Mouse (Mus musculus) forebrain, embryonic 14.5 days (tissue): ENCODE measurements at regions not wholly inside any gene's neighbourhood (a gene's known extent, or its start where the extent isn't known, plus 50 kb on each side); places are given as distances from the start of the nearest gene placed in this dataset.

Experiments used
- ATAC-seq: fragments of 200-750 bp; cut with Nextera tagmentation; 2 replicates; pipeline ENCODE4 v1.8.0; 2017; ENCODE audit warnings: mild to moderate bottlenecking, moderate library complexity
- DNase-seq: peaks from one replicate; pipeline ENCODE4 v3.0.0-alpha.2; 2015; ENCODE audit warnings: low spot score
- H3K27ac ChIP-seq: fragments of 300-500 bp; sonication (generic); 2 replicates; pipeline ENCODE4 v1.5.1; 2014; ENCODE audit warnings: low read depth, mild to moderate bottlenecking, control low read depth, low read length, moderate library complexity
- H3K27me3 ChIP-seq: fragments of 300-500 bp; sonication (generic); replicated peaks from 2 replicates; pipeline ENCODE4 v1.6.1; 2014; ENCODE audit warnings: low read length, control low read depth, mixed read lengths; ENCODE audit not compliant: control insufficient read depth, insufficient read depth
- H3K36me3 ChIP-seq: fragments of 300-500 bp; sonication (generic); 2 replicates; pipeline ENCODE4 v1.6.1; 2014; ENCODE audit warnings: low read length, control low read depth; ENCODE audit not compliant: control insufficient read depth, insufficient read depth
- H3K4me1 ChIP-seq: fragments of 300-500 bp; sonication (generic); 2 replicates; pipeline ENCODE4 v1.6.1; 2014; ENCODE audit warnings: antibody characterized with exemption, low read length, control low read depth; ENCODE audit not compliant: control insufficient read depth, insufficient read depth
- H3K4me2 ChIP-seq: fragments of 300-500 bp; sonication (generic); 2 replicates; pipeline ENCODE4 v1.6.1; 2014; ENCODE audit warnings: mild to moderate bottlenecking, control low read depth, low read length
- H3K4me3 ChIP-seq: fragments of 300-500 bp; sonication (generic); 2 replicates; pipeline ENCODE4 v1.5.1; 2014; ENCODE audit warnings: low read depth, low read length, control low read depth
- H3K9ac ChIP-seq: fragments of 300-500 bp; sonication (generic); 2 replicates; pipeline ENCODE4 v1.6.1; 2014; ENCODE audit warnings: mild to moderate bottlenecking, low read length, control low read depth, moderate library complexity
- H3K9me3 ChIP-seq: fragments of 300-500 bp; sonication (generic); replicated peaks from 2 replicates; pipeline ENCODE4 v1.6.1; 2016; ENCODE audit warnings: low read length, control low read depth, mixed read lengths; ENCODE audit not compliant: control insufficient read depth
- WGBS: fragments of 180-500 bp; shearing (Covaris S2); extraction: QIAGEN DNeasy Blood & Tissue Kit; methylation state at CpG from one replicate; pipeline ENCODE4 v1.1.7; 2014; 5-methylcytosine and 5-hydroxymethylcytosine counted together

DNA sequence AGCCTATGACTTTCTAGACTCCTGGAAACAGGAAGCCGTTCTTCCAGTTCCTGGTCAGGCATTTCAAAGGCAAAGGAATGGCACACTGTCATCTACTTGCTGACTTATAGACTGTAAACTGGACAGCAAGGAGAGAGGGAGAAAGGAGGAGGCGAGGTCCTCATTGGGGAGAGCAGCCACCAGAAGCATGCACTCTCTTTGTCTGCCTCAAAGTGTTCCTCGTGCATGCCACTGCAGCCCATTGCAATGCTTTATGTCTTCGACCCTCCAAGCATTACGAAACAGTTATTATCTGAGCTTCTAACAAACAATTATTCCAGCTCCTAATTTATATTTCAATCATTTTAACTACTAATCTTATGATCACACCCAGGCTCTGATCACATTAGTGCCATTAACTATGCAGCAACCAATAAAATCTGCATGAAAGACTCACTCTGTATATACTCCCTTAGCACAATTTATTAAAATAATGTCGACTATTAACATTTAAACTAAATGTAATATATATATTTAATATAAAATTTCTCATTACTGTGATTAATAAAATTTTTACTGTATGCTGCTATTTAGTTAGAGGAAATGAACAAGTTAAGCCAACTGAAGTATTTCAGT lies 417.1 kb downstream of the Meis1 start:
- DNase-seq (no peak), ATAC-seq (no peak)
- Histone ChIP-seq H3K36me3 (no peaks in the 10 kb centered on the region), H3K9ac (no peak overlapping the region), H3K27me3 (no peaks in the 10 kb centered on the region), H3K4me1 (no peaks in the 10 kb centered on the region), H3K4me3 (no peak overlapping the region), H3K4me2 (no peak overlapping the region), H3K9me3 (no peaks in the 10 kb centered on the region), H3K27ac (no peak overlapping the region)
- WGBS: 83% methylated on average over 6 of the region's 6 CpGs

DNA sequence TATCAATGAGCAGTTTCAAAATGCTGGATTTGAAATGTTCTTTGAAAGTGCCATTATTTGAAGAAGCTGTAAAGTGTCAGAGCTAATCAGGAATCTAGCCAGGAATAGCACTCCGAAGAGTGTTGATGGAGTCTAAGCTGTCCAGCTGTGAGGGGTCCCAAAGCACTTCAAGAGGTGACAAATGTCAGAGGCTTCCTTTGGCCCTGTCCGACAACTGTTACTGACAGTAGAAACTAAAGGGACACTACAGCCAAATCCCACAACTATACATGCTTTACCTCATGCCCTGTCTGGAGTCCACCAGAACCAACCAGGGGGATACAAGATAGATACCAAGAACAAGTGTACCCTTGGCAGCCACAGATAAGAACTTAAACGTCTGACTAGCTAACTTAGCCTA lies 420.4 kb downstream of the Meis1 start:
- Histone ChIP-seq H3K36me3 (no peaks in the 10 kb centered on the region), H3K9ac (no peak overlapping the region), H3K27me3 (no peaks in the 10 kb centered on the region), H3K27ac (no peak overlapping the region), H3K4me2 (no peak overlapping the region), H3K9me3 (no peaks in the 10 kb centered on the region), H3K4me1 (no peaks in the 10 kb centered on the region), H3K4me3 (no peak overlapping the region)
- no peak for DNase-seq
- WGBS: 87% methylated on average over 3 of the region's 3 CpGs
- ATAC-seq: no peak

DNA sequence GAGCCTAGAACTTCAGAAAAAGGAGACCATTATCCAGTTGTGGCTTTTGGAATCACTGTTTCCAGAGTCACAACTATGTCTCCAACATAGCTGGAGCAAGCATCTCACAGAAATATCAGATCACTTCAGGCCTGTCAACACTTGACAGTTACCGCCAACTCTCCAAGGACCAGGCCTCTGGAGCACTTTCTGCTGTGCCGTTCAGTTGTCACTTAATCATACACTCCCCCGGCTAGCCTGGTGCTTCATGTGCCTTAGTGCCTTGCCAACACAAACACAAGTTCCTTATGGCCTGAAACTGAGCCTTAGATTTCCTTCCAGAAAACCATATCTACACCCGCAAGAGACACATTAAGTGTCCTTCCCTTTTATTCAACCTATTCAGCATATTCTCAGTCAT lies 421.8 kb downstream of the Meis1 start:
- Histone ChIP-seq H3K36me3 (no peaks in the 10 kb centered on the region), H3K9ac (no peak overlapping the region), H3K27ac (no peak overlapping the region), H3K4me2 (no peak overlapping the region), H3K9me3 (no peaks in the 10 kb centered on the region), H3K4me3 (no peak overlapping the region), H3K4me1 (no peaks in the 10 kb centered on the region), H3K27me3 (no peaks in the 10 kb centered on the region)
- ATAC-seq (no peak), DNase-seq (no peak)
- WGBS: 94% methylated on average over 4 of the region's 4 CpGs

DNA sequence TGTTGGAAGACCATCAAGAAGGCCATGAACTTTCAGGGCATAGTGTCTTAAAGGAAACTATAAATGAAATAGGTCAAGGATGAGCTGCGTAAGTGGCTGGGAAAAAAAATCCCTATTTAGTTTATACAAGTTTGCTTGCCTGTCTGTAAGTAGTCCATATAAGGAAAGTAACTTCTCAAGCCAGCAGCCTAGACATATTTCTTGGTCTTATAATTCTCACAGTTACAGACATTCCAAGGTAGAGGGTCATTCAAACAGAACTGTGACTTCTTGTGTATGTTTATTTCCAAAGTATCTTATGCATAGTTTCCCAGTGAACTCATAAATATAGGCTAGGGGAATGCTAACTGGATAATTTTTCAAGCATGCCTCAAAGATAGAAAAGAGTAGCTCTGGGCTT lies 428.3 kb downstream of the Meis1 start:
- H3K4me1 ChIP-seq: no peaks in the 10 kb centered on the region
- no peak for ATAC-seq
- H3K36me3 ChIP-seq: no peaks in the 10 kb centered on the region
- H3K4me2 ChIP-seq: no peak overlapping the region
- H3K27me3 ChIP-seq: no peaks in the 10 kb centered on the region
- 92% methylated on average over 1 of the region's 1 CpGs for WGBS
- H3K4me3 ChIP-seq: no peak overlapping the region
- H3K9ac ChIP-seq: no peak overlapping the region
- DNase-seq: no peak
- no peak overlapping the region for H3K27ac ChIP-seq
- H3K9me3 ChIP-seq: no peaks in the 10 kb centered on the region

DNA sequence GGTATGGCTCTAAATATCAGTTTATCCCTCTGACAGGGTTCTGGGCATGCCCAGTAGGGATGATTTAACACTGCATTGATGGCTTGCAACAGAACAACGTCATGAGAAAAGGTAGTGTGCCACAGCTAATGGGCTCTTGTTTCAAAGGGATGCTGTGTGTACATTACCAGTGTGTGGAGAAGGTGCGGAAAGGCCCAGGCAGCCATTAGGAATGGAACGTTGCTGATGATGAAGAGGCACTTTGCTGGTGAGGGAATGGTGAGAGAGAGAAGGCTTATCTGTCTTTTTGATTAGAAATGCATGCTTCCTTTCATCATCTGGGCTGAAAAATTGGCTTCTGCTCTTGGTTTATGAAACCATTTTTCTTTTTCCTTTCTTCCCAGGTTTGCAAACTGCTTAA lies 432.3 kb downstream of the Meis1 start:
- H3K9me3 ChIP-seq: no peaks in the 10 kb centered on the region
- H3K4me3 ChIP-seq: no peak overlapping the region
- no peaks in the 10 kb centered on the region for H3K36me3 ChIP-seq
- H3K27ac ChIP-seq: no peak overlapping the region
- no peaks in the 10 kb centered on the region for H3K27me3 ChIP-seq
- H3K9ac ChIP-seq: no peak overlapping the region
- ATAC-seq (no peak), DNase-seq (no peak)
- H3K4me1 ChIP-seq: no peaks in the 10 kb centered on the region
- H3K4me2 ChIP-seq: no peak overlapping the region
- 82% methylated on average over 3 of the region's 3 CpGs for WGBS

DNA sequence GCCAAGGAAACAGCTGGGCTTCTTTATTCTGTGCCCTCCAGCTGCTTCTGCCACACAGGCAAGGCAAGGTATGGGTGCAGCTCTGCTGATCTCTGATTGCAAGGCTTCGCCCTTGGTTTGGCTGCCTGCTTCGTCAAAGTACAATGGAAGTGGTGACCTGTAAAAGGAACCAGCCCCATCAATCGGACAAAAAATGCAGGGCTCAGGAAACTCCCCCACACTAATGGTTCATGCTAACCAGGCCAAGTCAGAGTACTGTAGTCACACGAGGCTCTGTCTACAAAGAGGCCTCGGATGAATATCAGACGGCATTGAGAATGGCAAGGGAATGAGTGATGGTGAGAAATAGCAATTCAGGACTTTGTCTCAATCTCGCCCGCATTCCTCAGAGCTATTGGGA lies 433.8 kb downstream of the Meis1 start:
- WGBS: 65% methylated on average over 8 of the region's 8 CpGs
- H3K4me3 ChIP-seq: no peak overlapping the region
- H3K9me3 ChIP-seq: no peaks in the 10 kb centered on the region
- H3K4me1 ChIP-seq: no peaks in the 10 kb centered on the region
- DNase-seq: no peak
- no peaks in the 10 kb centered on the region for H3K27me3 ChIP-seq
- H3K27ac ChIP-seq: no peak overlapping the region
- ATAC-seq: no peak
- no peaks in the 10 kb centered on the region for H3K36me3 ChIP-seq
- no peak overlapping the region for H3K9ac ChIP-seq
- H3K4me2 ChIP-seq: no peak overlapping the region

DNA sequence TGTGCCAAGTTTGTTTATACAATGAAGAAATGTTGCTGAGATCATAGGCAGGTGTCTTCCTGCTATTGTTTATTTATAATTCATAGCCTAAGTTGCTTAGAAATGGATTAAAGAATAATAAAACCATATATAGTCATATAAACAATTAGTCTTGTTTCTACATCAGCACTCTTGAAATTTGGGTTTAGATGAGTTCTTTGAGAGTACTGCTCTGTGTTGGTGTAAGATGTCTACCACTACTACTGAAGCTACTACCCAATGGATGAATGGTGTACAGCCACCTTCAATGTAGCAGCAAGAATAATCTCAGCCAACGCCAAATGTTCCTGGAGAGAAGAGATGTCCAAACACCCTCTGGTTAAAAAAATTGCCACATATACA lies 436.0 kb downstream of the Meis1 start:
- whole genome bisulfite sequencing: 86% methylated on average over 1 of the region's 1 CpGs

DNA sequence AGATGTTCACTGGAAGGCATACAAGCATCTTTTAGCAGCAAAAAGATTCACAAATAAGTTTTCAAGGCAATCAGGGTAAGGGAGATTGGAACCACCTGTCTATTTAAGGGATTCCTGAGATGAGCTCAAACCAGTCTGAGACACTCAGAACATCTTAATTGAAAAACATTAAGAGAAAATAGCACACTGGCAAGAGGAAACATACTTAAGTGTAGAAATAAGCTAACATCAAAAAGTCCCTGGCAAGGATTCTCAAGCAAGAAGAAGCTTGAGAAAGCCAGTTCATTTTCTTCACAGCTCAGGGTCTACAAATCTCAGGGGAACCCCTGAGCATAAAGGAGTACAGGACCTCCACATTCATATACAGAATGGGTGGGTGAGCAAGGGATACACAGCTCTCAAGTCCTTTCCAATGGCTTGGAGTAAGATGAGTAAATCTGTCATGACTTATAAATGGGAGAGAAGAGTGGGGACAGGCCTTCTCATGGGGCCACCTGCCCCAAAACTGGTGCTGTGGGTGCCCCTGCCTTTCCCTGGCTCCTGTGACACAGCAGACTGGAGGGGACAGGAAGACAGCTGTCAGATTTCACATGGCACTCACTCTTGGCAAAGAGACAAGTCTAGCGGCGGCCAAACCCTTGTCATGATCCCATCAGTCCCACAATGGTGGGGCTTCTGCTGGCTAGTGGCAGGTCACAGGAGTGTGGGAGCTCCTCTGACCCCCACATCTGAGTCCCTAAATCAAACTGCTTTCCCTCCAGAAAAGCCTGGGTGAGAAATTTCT lies 436.6 kb downstream of the Meis1 start:
- Histone ChIP-seq H3K27me3 (no peaks in the 10 kb centered on the region), H3K27ac (no peak overlapping the region), H3K4me2 (no peak overlapping the region), H3K36me3 (no peaks in the 10 kb centered on the region), H3K4me3 (no peak overlapping the region), H3K9me3 (no peaks in the 10 kb centered on the region), H3K9ac (no peak overlapping the region), H3K4me1 (no peaks in the 10 kb centered on the region)
- 64% methylated on average over 2 of the region's 2 CpGs for WGBS
- no peak; the same call in 1 of the 2 replicates for ATAC-seq
- no peak for DNase-seq

More for the DNA sequence above, 436.0 kb downstream of the Meis1 start:
- H3K4me2 ChIP-seq: no peak overlapping the region
- ATAC-seq: no peak
- no peak overlapping the region for H3K4me3 ChIP-seq
- H3K27ac ChIP-seq: no peak overlapping the region
- no peak overlapping the region for H3K9ac ChIP-seq
- H3K27me3 ChIP-seq: no peaks in the 10 kb centered on the region
- H3K4me1 ChIP-seq: no peaks in the 10 kb centered on the region
- H3K36me3 ChIP-seq: no peaks in the 10 kb centered on the region
- no peaks in the 10 kb centered on the region for H3K9me3 ChIP-seq
- DNase-seq: no peak

DNA sequence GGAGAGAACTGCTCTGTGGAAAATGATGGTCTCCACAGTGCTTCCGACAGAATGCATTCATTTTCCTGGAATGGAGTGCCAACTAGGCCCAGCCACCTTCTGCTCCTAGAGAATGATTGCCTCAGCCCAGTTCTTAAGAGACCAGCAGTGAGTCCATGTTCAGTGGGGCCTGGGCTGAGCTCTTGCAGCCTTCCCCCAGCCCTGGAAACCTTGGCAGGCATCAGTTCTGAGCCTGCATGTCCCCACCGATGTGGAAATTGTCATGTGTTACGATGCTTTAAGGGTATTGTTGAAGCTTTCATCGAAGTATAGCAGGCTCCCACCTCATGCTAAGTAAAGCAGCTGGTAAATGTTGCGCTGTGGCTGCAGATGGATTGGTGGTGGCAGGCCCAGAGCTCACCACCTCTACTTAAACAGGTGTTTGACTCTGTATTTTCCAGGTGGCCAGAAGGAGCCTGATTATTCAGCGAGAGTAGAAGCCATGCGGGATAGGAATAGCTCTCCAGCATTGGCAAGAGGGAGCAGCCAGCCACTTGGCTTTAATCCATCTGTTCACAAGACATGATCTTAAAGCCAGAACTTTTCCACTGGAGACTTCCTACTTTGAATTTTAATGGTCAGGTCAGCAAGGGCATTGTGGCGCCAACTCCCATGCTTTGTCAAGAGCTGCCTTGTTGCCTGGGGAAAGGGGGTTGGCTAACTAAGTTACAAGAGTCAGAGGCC lies 437.5 kb downstream of the Meis1 start:
- 80% methylated on average over 8 of the region's 8 CpGs for WGBS
- Histone ChIP-seq H3K4me2 (no peak overlapping the region), H3K27me3 (no peaks in the 10 kb centered on the region), H3K9ac (no peak overlapping the region), H3K27ac (0 out of 2 replicates have a peak overlapping the region, but pooled peaks have one; percentile 21), H3K4me1 (no peaks in the 10 kb centered on the region), H3K4me3 (no peak overlapping the region), H3K36me3 (no peaks in the 10 kb centered on the region), H3K9me3 (no peaks in the 10 kb centered on the region)
- ATAC-seq: peak; percentile 54
- peak; percentile 38 for DNase-seq
